Mouse (Mus musculus) MEL (cell line): ENCODE data around the gene Kctd2. TPM values are rescaled to one million over a fixed set of nuclear protein-coding genes. Genes with fewer than 3 reads are reported as not detected.
A peak's percentile ranks its signal among the peaks of the same experiment; 100 is the strongest.

Experiments
- DNase-seq: peaks from one replicate; pipeline ENCODE4 v3.0.0; 2011; ENCODE audit warnings: low read depth, low spot score
- H3K27ac ChIP-seq: 2 replicates; pipeline ENCODE4 v1.5.1; 2012; ENCODE audit warnings: low read depth, mild to moderate bottlenecking, control low read depth, low read length, moderate library complexity; ENCODE audit not compliant: control insufficient read depth
- H3K27me3 ChIP-seq, 2 experiments: fragments of 150-350 bp in 1 of 2; sonication (generic) in 1 of 2; 2 replicates each; pipeline ENCODE4 v1.6.1; 2012; ENCODE audit warnings: low read length in 2 of 2, mild to moderate bottlenecking in 2 of 2, improper control_type of control experiment in 1 of 2, moderate library complexity in 1 of 2; ENCODE audit not compliant: insufficient read depth in 2 of 2, control insufficient read depth in 1 of 2
- H3K36me3 ChIP-seq, 2 experiments: 2 replicates each; pipeline ENCODE4 v1.6.1; 2012 to 2014; ENCODE audit warnings: low read length in 2 of 2, improper control_type of control experiment in 1 of 2, inconsistent platforms in 1 of 2, mild to moderate bottlenecking in 1 of 2; ENCODE audit not compliant: insufficient read depth in 2 of 2, control insufficient read depth in 1 of 2
- H3K4me1 ChIP-seq, 2 experiments: fragments of 150-350 bp in 1 of 2; sonication (generic) in 1 of 2; 2 replicates each; pipeline ENCODE4 v1.6.1; 2012; ENCODE audit warnings: low read length in 2 of 2, improper control_type of control experiment in 1 of 2, mild to moderate bottlenecking in 1 of 2; ENCODE audit not compliant: insufficient read depth in 2 of 2, control insufficient read depth in 1 of 2
- H3K4me3 ChIP-seq, 2 experiments: fragments of 150-350 bp in 1 of 2; sonication (generic) in 1 of 2; 2 replicates each; pipeline ENCODE4 v1.5.1; 2012; ENCODE audit warnings: low read depth in 2 of 2, low read length in 2 of 2, mild to moderate bottlenecking in 2 of 2, moderate library complexity in 2 of 2, control low read depth in 1 of 2, improper control_type of control experiment in 1 of 2; ENCODE audit not compliant: control insufficient read depth in 1 of 2, insufficient read depth in 1 of 2
- H3K79me2 ChIP-seq: 2 replicates; pipeline ENCODE4 v1.6.1; 2012; ENCODE audit warnings: mild to moderate bottlenecking, low read length, moderate library complexity; ENCODE audit not compliant: control insufficient read depth, poor library complexity, insufficient read depth
- H3K9ac ChIP-seq: 2 replicates; pipeline ENCODE4 v1.6.1; 2012; ENCODE audit warnings: low read depth, mild to moderate bottlenecking, control low read depth, low read length, moderate library complexity; ENCODE audit not compliant: control insufficient read depth, poor library complexity, severe bottlenecking
- H3K9me3 ChIP-seq: fragments of 150-350 bp; sonication (generic); replicated peaks from 2 replicates; pipeline ENCODE4 v1.6.1; 2012; ENCODE audit warnings: mild to moderate bottlenecking, low read length, improper control_type of control experiment, moderate library complexity; ENCODE audit not compliant: insufficient read depth
- E2F4 ChIP-seq: IDR thresholded peaks from 2 replicates; pipeline ENCODE4 v1.6.1; 2011; ENCODE audit warnings: low read depth, low read length, improper control_type of control experiment, borderline replicate concordance
- EP300 ChIP-seq, 2 experiments: IDR thresholded peaks; 2 replicates each; pipeline ENCODE4 v1.6.1; 2011; ENCODE audit warnings: improper control_type of control experiment in 2 of 2, low read length in 2 of 2, low read depth in 1 of 2, mild to moderate bottlenecking in 1 of 2
- ETS1 ChIP-seq: IDR thresholded peaks from 2 replicates; pipeline ENCODE4 v1.6.1; 2012; ENCODE audit warnings: low read depth, mild to moderate bottlenecking, inconsistent platforms, low read length, improper control_type of control experiment, moderate library complexity
- GATA1 ChIP-seq: IDR thresholded peaks from 2 replicates; pipeline ENCODE4 v1.6.1; 2011; ENCODE audit warnings: low read depth, low read length, improper control_type of control experiment
- HCFC1 ChIP-seq: IDR thresholded peaks from 2 replicates; pipeline ENCODE4 v1.6.1; 2012; ENCODE audit warnings: low read depth, mild to moderate bottlenecking, inconsistent platforms, low read length, improper control_type of control experiment, moderate library complexity
- JUND ChIP-seq: IDR thresholded peaks from 2 replicates; pipeline ENCODE4 v1.6.1; 2011; ENCODE audit warnings: low read depth, mild to moderate bottlenecking, improper control_type of control experiment, low read length
- KAT2A ChIP-seq: conservative IDR thresholded peaks from 2 replicates; pipeline ENCODE4 v1.6.1; 2012; ENCODE audit warnings: low read depth, low read length, improper control_type of control experiment, inconsistent platforms
- MAFK ChIP-seq: IDR thresholded peaks from 2 replicates; pipeline ENCODE4 v1.6.1; 2011; ENCODE audit warnings: low read depth, mild to moderate bottlenecking, low read length, improper control_type of control experiment, borderline replicate concordance
- MEF2A ChIP-seq: IDR thresholded peaks from 2 replicates; pipeline ENCODE4 v1.6.1; 2014; ENCODE audit warnings: low read depth, mild to moderate bottlenecking, inconsistent platforms, low read length, improper control_type of control experiment; ENCODE audit not compliant: poor library complexity, insufficient replicate concordance, severe bottlenecking; ENCODE audit errors: extremely low read depth
- MXI1 ChIP-seq: IDR thresholded peaks from 2 replicates; pipeline ENCODE4 v1.6.1; 2011; ENCODE audit warnings: mild to moderate bottlenecking, low read depth, low read length, improper control_type of control experiment
- MYC ChIP-seq: IDR thresholded peaks from 2 replicates; pipeline ENCODE4 v1.6.1; 2011; ENCODE audit warnings: low read depth, mild to moderate bottlenecking, low read length, improper control_type of control experiment, moderate library complexity
- RAD21 ChIP-seq: IDR thresholded peaks from 2 replicates; pipeline ENCODE4 v1.6.1; 2011; ENCODE audit warnings: mild to moderate bottlenecking, low read depth, low read length, improper control_type of control experiment
- SIN3A ChIP-seq: IDR thresholded peaks from 2 replicates; pipeline ENCODE4 v1.6.1; 2012; ENCODE audit warnings: low read length, improper control_type of control experiment, inconsistent platforms
- TBP ChIP-seq: IDR thresholded peaks from 2 replicates; pipeline ENCODE4 v1.8.0; 2011; ENCODE audit warnings: low read depth, low read length, improper control_type of control experiment
- TCF12 ChIP-seq: IDR thresholded peaks from 2 replicates; pipeline ENCODE4 v1.6.1; 2014; ENCODE audit warnings: low read depth, mild to moderate bottlenecking, inconsistent platforms, low read length, improper control_type of control experiment, moderate library complexity
- USF2 ChIP-seq, 2 experiments: IDR thresholded peaks; 2 replicates each; pipeline ENCODE4 v1.6.1; 2011 to 2012; ENCODE audit warnings: improper control_type of control experiment in 2 of 2, low read length in 2 of 2, borderline replicate concordance in 1 of 2, inconsistent platforms in 1 of 2, low read depth in 1 of 2, mild to moderate bottlenecking in 1 of 2; ENCODE audit not compliant: insufficient read depth in 1 of 2
- ZC3H11A ChIP-seq: IDR thresholded peaks from 2 replicates; pipeline ENCODE4 v1.6.1; 2012; ENCODE audit warnings: low read depth, mild to moderate bottlenecking, inconsistent platforms, low read length, improper control_type of control experiment
- ZKSCAN1 ChIP-seq: IDR thresholded peaks from 2 replicates; pipeline ENCODE4 v1.6.1; 2012; ENCODE audit warnings: low read depth, mild to moderate bottlenecking, inconsistent platforms, low read length, improper control_type of control experiment, moderate library complexity
- ZMIZ1 ChIP-seq: IDR thresholded peaks from 2 replicates; pipeline ENCODE4 v1.6.1; 2012; ENCODE audit warnings: low read depth, mild to moderate bottlenecking, inconsistent platforms, low read length, improper control_type of control experiment, moderate library complexity
- polyA plus RNA-seq, 2 experiments: library from polyadenylated mRNA; stranded (reverse) in 1 of 2; unstranded in 1 of 2; fragments of >175 nt in 1 of 2; fragments of >200 nt in 1 of 2; gene quantifications; 2 replicates each; pipeline versions ENCODE4 v1.2.1 to v1.2.4; 2012; ENCODE audit warnings: low replicate concordance in 2 of 2, low read depth in 1 of 2; ENCODE audit not compliant: insufficient read length in 2 of 2, insufficient read depth in 1 of 2, missing spikeins in 1 of 2
- total RNA-seq: library from RNA; depleted of rRNA; stranded (reverse); fragments of 300-350 nt; gene quantifications from 2 replicates; pipeline ENCODE4 v1.2.3, GENCODE M21; 2012

Gene Kctd2
- total and polyA plus RNA-seq, 3 experiments, result 13.2 to 20.6 TPM; not detected in 1

GRCm38 (mm10) chr11:115403338-115404124 lies 16.4 kb upstream of the Kctd2 start, which contains the start of gene Mrpl58 (continued):
- TF ChIP-seq TBP, result peak; percentile 93
- TF ChIP-seq MYC, result peak; percentile 55; the same call in 1 of the 2 replicates
- peak; percentile 90 for TF ChIP-seq TCF12
- TF ChIP-seq MAFK, result no peak
- TF ChIP-seq JUND, result no peak

DNA sequence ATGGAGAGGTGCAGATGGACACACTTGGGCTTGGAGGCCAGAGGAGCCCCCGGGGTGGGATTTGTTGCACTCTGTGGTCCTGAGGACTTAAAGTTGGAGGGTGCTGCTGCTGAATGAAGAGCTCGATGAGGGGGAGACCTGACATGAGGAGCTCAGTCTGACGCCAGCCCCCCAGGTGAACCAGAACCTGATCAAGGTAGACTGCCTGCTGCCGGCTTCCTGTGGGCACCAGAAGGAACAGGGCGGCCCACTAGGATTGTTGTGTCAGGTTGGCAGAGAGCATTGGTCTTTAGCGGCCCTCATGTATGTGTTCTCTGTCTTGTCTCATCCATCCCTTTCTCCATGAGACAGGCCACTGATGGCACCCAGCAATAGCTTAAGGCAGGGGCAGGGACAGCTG lies 14.2 kb upstream of the Kctd2 start:
- H3K79me2 ChIP-seq, result peaks cover 10% of the 10 kb centered on the region
- H3K27ac ChIP-seq, result no peak overlapping the region
- no peak overlapping the region for H3K4me3 ChIP-seq
- H3K27me3 ChIP-seq, result no peaks in the 10 kb centered on the region
- TF ChIP-seq ZKSCAN1 (no peak), HCFC1 (no peak), SIN3A (no peak), MXI1 (no peak), ZMIZ1 (no peak), ETS1 (no peak), RAD21 (no peak), E2F4 (no peak), MEF2A (no peak), EP300 (IDR thresholded peaks at IDR 0.05; ENCODE audit: low read depth in 1 of 2, low read length in 2 of 2) (no peak), GATA1 (no peak), ZC3H11A (no peak), KAT2A (no peak), USF2 (IDR thresholded peaks at IDR 0.05; ENCODE audit: borderline replicate concordance in 1 of 2, insufficient read depth in 1 of 2, low read depth in 1 of 2, low read length in 2 of 2) (no peak)
- TF ChIP-seq, all 39 proteins: peak for 0
- Histone ChIP-seq H3K9ac (no peak overlapping the region), H3K4me1 (peaks cover 2 to 23% of the 10 kb centered on the region in 2 experiments; a peak in 2 of 4 replicates), H3K36me3 (peaks cover 0 to 15% of the 10 kb centered on the region in 2 experiments; a peak in 2 of 4 replicates), H3K9me3 (no peaks in the 10 kb centered on the region)
- DNase-seq, result no peak
